Mouse (Mus musculus): ENCODE data around the gene Gltpd2. TPM values are rescaled to one million over a fixed set of nuclear protein-coding genes. Genes with fewer than 3 reads are reported as not detected.
"Not testable (repeated sequence)": the region's sequence is repeated elsewhere in the genome, so short reads cannot be mapped to it uniquely, and the experiment has no call there.

The Gltpd2 gene
- polyA plus RNA-seq, 1 experiment from 2014 or later = 0.53 TPM

DNA sequence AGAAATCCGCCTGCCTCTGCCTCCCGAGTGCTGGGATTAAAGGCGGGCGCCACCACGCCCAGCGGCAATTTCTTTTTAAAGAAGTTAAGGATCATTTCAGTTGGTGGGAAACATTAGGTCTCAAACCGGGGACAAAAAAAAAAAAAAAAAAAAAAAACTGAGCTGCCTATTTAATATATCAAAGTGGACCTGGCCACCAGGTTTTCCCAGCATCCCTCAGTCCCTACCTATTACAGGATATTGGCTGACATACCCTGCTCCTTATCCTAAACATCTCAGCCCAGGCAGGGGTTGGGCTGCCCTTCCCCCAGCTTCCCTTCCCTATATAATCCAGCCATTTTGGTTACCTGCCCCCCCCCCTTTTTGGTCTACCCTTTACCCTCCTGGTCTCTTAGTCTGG lies 7.2 kb upstream of the Gltpd2 start:
- ATAC-seq (ENCODE audit: low read depth) (no peak), DNase-seq (ENCODE audit: low spot score) (no peak)

DNA sequence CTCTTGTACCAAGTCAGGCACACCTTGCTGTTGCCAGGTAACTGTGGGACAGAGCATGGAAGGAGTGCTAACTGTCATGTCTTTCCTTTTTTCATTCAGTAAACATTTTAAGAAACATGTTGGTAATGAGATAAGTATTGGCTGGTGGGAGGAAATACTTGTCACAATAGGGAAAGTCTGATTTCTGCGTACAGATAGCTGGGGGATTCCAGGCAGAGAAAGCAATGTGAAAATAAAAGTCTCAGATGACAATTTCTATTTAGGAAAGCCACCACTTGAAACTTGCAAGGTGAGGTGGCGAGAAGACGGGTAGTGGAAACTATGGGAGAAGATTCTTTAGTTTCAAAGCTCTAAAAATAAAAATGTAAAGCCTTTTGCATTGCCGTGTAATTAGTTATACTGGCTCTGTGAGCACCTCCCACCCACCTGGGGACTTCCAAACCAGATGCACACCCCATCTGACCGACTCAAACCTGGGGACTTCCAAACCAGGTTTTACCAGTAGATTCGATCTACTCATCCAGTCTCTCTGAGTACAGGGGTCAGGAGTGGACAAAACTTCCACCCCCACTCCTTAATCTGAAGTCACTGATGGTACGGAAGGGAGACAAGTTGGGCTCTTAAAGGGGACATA lies 6.2 kb upstream of the Gltpd2 start:
- no peak for ATAC-seq (ENCODE audit: low read depth)
- Histone ChIP-seq H3K4me2 (ENCODE audit: low read depth, low read length) (no peak overlapping the region), H3K27me3 (replicated peaks; ENCODE audit: control insufficient read depth, insufficient read depth, low read length) (no peaks in the 10 kb centered on the region), H3K36me3 (ENCODE audit: control insufficient read depth, insufficient read depth, low read length) (no peaks in the 10 kb centered on the region), H3K9me3 (ENCODE audit: control insufficient read depth, low read length) (no peaks in the 10 kb centered on the region), H3K27ac (replicated peaks; ENCODE audit: low read depth, low read length) (no peak overlapping the region), H3K9ac (ENCODE audit: low read depth, low read length) (no peak overlapping the region), H3K4me3 (ENCODE audit: low read depth, low read length) (no peak overlapping the region), H3K4me1 (ENCODE audit: control insufficient read depth, insufficient read depth, low read length) (no peaks in the 10 kb centered on the region)
- WGBS = 76% methylated on average over 7 of the region's 7 CpGs
- DNase-seq (ENCODE audit: low spot score) = no peak

More for the DNA sequence above, 7.2 kb upstream of the Gltpd2 start:
- Histone ChIP-seq H3K36me3 (ENCODE audit: control insufficient read depth, insufficient read depth, low read length) (no peaks in the 10 kb centered on the region), H3K27ac (replicated peaks; ENCODE audit: low read depth, low read length) (no peak overlapping the region), H3K9ac (ENCODE audit: low read depth, low read length) (no peak overlapping the region), H3K4me3 (ENCODE audit: low read depth, low read length) (no peak overlapping the region), H3K27me3 (replicated peaks; ENCODE audit: control insufficient read depth, insufficient read depth, low read length) (no peaks in the 10 kb centered on the region), H3K4me2 (ENCODE audit: low read depth, low read length) (no peak overlapping the region), H3K4me1 (ENCODE audit: control insufficient read depth, insufficient read depth, low read length) (no peaks in the 10 kb centered on the region), H3K9me3 (ENCODE audit: control insufficient read depth, low read length) (no peaks in the 10 kb centered on the region)
- WGBS = 85% methylated on average over 7 of the region's 7 CpGs

DNA sequence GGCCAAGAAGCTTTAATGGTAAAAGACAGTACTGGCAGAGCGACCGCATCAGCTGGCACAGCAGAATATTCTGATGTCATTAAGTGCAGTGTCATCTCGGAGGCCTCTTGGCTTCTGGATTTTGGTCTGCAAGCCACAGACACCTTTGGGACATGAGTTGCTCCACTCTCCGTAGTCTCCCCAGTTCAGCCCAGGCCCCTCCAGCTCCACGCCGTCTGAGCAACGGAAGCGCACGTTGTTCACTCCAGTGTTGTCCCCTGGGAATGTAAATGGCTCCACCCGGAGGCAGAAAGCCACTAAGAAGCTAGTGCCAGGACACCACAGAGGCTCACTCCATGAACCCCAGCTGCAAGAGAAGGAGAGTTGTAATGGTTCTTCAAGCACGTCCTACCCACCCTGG lies 5.5 kb upstream of the Gltpd2 start:
- Histone ChIP-seq H3K9me3 (ENCODE audit: control insufficient read depth, low read length) (no peaks in the 10 kb centered on the region), H3K4me1 (ENCODE audit: control insufficient read depth, insufficient read depth, low read length) (no peaks in the 10 kb centered on the region), H3K27me3 (replicated peaks; ENCODE audit: control insufficient read depth, insufficient read depth, low read length) (no peaks in the 10 kb centered on the region), H3K4me3 (ENCODE audit: low read depth, low read length) (no peak overlapping the region), H3K36me3 (ENCODE audit: control insufficient read depth, insufficient read depth, low read length) (no peaks in the 10 kb centered on the region), H3K4me2 (ENCODE audit: low read depth, low read length) (no peak overlapping the region), H3K27ac (replicated peaks; ENCODE audit: low read depth, low read length) (no peak overlapping the region), H3K9ac (ENCODE audit: low read depth, low read length) (no peak overlapping the region)
- DNase-seq (ENCODE audit: low spot score) (peak; percentile 16), ATAC-seq (ENCODE audit: low read depth) (no peak)
- WGBS = 54% methylated on average over 11 of the region's 11 CpGs

DNA sequence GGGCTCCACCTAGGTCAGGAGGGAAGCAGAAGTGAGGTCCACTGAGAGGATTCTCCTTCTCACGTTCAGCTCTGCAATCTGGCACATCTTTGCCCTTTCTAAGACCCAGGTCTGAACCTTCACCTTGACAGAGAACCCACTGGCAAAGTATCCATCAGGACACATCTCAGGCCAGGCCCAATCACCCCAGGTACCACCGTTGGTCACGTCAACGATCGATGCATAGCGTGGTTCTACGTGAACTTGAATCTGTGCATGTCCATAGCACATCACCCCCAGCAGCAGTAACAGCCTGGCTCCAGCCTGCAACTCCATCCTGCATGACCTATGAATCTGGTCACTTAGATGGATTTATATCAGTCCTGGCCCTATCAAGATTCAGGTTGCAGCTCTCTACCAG lies 4.7 kb upstream of the Gltpd2 start, which contains the start of gene Vmo1:
Gene Vmo1, minus strand, starts transcription at position 329 of the 400 bp plus-strand sequence.
- DNase-seq (ENCODE audit: low spot score) (no peak), ATAC-seq (ENCODE audit: low read depth) (no peak)
- Histone ChIP-seq H3K9ac (ENCODE audit: low read depth, low read length) (no peak within 1 kb of the TSS), H3K4me2 (ENCODE audit: low read depth, low read length) (no peak within 1 kb of the TSS), H3K27me3 (replicated peaks; ENCODE audit: control insufficient read depth, insufficient read depth, low read length) (no peaks in the 10 kb centered on the region), H3K4me3 (ENCODE audit: low read depth, low read length) (no peak within 1 kb of the TSS), H3K9me3 (ENCODE audit: control insufficient read depth, low read length) (no peaks in the 10 kb centered on the region), H3K27ac (replicated peaks; ENCODE audit: low read depth, low read length) (no peak within 1 kb of the TSS), H3K36me3 (ENCODE audit: control insufficient read depth, insufficient read depth, low read length) (no peaks in the 10 kb centered on the region), H3K4me1 (ENCODE audit: control insufficient read depth, insufficient read depth, low read length) (no peaks in the 10 kb centered on the region)
- WGBS = 88% methylated on average over 7 of the region's 7 CpGs

DNA sequence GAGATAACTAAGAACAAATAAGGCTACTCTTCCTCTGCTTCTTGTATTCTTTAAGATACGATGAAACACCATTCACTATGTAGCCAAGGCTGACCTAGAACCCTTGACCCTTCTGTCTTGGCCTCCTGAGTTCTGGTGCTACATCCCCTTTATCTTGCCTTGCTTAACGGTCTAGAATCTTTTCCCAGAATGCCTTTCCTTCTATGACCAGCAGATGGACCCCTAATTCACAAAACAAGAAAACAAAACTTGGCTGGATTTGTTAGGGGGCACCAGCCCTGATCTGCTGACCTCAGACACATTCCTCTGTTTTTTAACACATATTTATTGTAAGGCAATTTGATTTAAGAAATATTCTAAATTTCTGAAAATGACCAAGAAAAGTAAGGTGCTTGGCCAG lies 2.6 kb upstream of the Gltpd2 start:
- Histone ChIP-seq H3K9me3 (ENCODE audit: control insufficient read depth, low read length) (no peaks in the 10 kb centered on the region), H3K36me3 (ENCODE audit: control insufficient read depth, insufficient read depth, low read length) (no peaks in the 10 kb centered on the region), H3K4me3 (ENCODE audit: low read depth, low read length) (no peak overlapping the region), H3K27ac (replicated peaks; ENCODE audit: low read depth, low read length) (no peak overlapping the region), H3K4me1 (ENCODE audit: control insufficient read depth, insufficient read depth, low read length) (0 out of 2 replicates have a peak, but pooled peaks cover 8% of the 10 kb centered on the region), H3K27me3 (replicated peaks; ENCODE audit: control insufficient read depth, insufficient read depth, low read length) (no peaks in the 10 kb centered on the region), H3K9ac (ENCODE audit: low read depth, low read length) (no peak overlapping the region), H3K4me2 (ENCODE audit: low read depth, low read length) (no peak overlapping the region)
- ATAC-seq (ENCODE audit: low read depth) (no peak), DNase-seq (ENCODE audit: low spot score) (peak; percentile 60)
- 22% methylated on average over 2 of the region's 2 CpGs for WGBS

DNA sequence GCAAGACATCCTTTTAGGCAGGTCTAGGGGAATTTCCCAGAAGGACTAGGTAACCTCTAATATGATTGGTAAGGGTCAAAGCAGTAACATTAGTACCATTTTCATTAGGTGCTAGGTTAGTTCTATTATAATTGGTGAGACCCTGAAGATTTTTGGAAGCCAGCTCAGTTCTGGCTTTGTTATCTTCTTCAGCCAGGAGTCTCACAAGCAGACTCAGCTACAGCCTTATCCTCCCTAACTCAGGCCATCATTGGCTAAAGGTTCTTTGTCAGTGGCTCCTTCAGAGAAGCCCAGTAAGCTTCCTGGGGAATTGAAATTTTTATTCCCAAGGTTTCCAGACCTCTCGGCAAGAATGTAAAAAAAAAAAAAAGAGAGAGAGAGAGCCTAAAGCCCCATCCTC lies 560 bp upstream of the Gltpd2 start:
- Histone ChIP-seq H3K9ac (ENCODE audit: low read depth, low read length) (no peak overlapping the region), H3K36me3 (ENCODE audit: control insufficient read depth, insufficient read depth, low read length) (no peaks in the 10 kb centered on the region), H3K4me3 (ENCODE audit: low read depth, low read length) (no peak overlapping the region), H3K27me3 (replicated peaks; ENCODE audit: control insufficient read depth, insufficient read depth, low read length) (no peaks in the 10 kb centered on the region), H3K4me2 (ENCODE audit: low read depth, low read length) (no peak overlapping the region), H3K27ac (replicated peaks; ENCODE audit: low read depth, low read length) (no peak overlapping the region), H3K9me3 (ENCODE audit: control insufficient read depth, low read length) (no peaks in the 10 kb centered on the region), H3K4me1 (ENCODE audit: control insufficient read depth, insufficient read depth, low read length) (0 out of 2 replicates have a peak, but pooled peaks cover 8% of the 10 kb centered on the region)
- WGBS = 52% methylated on average over 1 of the region's 1 CpGs
- DNase-seq (ENCODE audit: low spot score) = no peak
- ATAC-seq (ENCODE audit: low read depth) = no peak

DNA sequence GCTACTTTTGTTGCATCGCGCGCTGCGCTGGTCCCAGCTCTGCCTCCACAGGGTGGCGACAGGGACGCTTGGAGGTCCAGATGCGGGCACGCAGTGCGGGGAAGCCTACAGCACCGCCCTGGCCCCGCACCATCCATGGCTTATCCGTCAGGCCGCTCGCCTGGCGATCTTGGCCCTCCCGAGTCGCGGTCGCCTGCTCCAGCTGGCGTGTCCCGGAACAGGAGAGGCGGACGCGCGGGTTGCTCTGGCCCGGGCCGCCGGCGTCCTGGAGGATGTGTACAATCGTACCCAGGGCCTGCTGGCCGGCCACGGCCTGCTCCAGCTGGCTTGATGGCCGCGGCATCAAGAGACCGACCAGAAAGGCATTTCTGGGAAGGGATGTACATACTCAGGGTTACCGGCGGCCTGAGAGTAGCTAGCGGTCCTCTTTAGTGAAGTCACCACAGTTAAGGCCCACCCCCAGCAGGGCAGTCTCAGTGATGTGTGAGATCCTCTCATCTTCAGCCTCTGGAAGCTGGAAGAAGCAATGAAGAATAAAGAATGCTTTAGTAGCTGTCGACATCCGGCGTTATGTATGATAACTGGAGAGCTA lies 1.3 kb downstream of the Gltpd2 start:
- H3K27me3 ChIP-seq (replicated peaks; ENCODE audit: control insufficient read depth, insufficient read depth, low read length) = no peaks in the 10 kb centered on the region
- peak; percentile 45 for ATAC-seq (ENCODE audit: low read depth)
- 19% methylated on average over 33 of the region's 41 CpGs for WGBS
- no peaks in the 10 kb centered on the region for H3K36me3 ChIP-seq (ENCODE audit: control insufficient read depth, insufficient read depth, low read length)
- peak overlapping the region; percentile 62 for H3K4me2 ChIP-seq (ENCODE audit: low read depth, low read length)
- 0 out of 2 replicates have a peak, but pooled peaks cover 8% of the 10 kb centered on the region for H3K4me1 ChIP-seq (ENCODE audit: control insufficient read depth, insufficient read depth, low read length)
- peak; percentile 52 for DNase-seq (ENCODE audit: low spot score)
- peak overlapping the region; percentile 72 for H3K9ac ChIP-seq (ENCODE audit: low read depth, low read length)
- H3K27ac ChIP-seq (replicated peaks; ENCODE audit: low read depth, low read length) = peak overlapping the region; percentile 70; the same call in 1 of the 2 replicates
- no peaks in the 10 kb centered on the region for H3K9me3 ChIP-seq (ENCODE audit: control insufficient read depth, low read length)
- peak overlapping the region; percentile 36 for H3K4me3 ChIP-seq (ENCODE audit: low read depth, low read length)

DNA sequence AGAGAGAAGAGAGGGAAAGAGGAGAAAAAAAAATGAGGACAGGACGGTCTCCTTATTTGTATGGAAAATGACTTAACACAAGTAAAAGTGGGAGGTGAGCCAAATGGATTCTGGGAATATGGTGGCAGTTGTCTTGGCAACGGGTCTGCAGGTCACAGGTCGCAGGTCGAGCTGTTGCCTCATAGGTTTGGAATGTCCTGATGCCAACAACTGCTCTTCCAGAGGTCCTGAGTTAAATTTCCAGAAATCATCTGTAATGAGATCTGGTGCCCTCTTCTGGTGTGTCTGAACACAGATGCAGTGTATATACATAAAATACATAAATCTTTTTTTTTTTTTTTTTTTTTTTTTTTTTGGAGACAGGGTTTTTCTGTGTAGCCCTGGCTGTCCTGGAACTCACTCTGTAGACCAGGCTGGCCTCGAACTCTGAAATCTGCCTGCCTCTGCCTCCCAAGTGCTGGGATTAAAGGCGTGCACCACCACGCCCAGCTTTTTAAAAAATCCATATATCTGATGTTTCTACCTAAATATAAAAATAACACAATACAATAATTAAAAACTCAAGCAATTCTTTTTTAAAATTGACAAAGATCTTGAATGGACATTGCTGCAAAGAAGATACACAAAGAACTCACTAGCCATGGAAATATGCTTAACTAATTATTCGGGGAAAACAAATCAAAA lies 4.5 kb downstream of the Gltpd2 start:
- H3K36me3 ChIP-seq (ENCODE audit: control insufficient read depth, insufficient read depth, low read length) = peaks cover 22% of the 10 kb centered on the region
- DNase-seq (ENCODE audit: low spot score); H3K4me3 ChIP-seq (ENCODE audit: low read depth, low read length); ATAC-seq (ENCODE audit: low read depth); H3K9me3 ChIP-seq (ENCODE audit: control insufficient read depth, low read length); H3K27me3 ChIP-seq (replicated peaks; ENCODE audit: control insufficient read depth, insufficient read depth, low read length); H3K9ac ChIP-seq (ENCODE audit: low read depth, low read length); H3K27ac ChIP-seq (replicated peaks; ENCODE audit: low read depth, low read length); H3K4me2 ChIP-seq (ENCODE audit: low read depth, low read length): not testable (repeated sequence)
- 89% methylated on average over 8 of the region's 8 CpGs for WGBS
- H3K4me1 ChIP-seq (ENCODE audit: control insufficient read depth, insufficient read depth, low read length) = peaks cover 13% of the 10 kb centered on the region

Data from embryonic facial prominence, embryonic 14.5 days (tissue).